Mouse (Mus musculus) kidney, adult 2 months (tissue): ENCODE results near the gene Prlh.

ENCODE experiments used
- CTCF ChIP-seq: fragments of 200-500 bp; conservative IDR thresholded peaks from 2 replicates; pipeline ENCODE4 v1.5.1; 2011; ENCODE audit warnings: low read depth, mild to moderate bottlenecking, control low read depth, low read length, moderate library complexity, mixed read lengths; ENCODE audit not compliant: insufficient read depth, insufficient read length
- POLR2A ChIP-seq: fragments of 200-500 bp; IDR thresholded peaks from one replicate; pipeline ENCODE4 v1.6.1; 2011; ENCODE audit warnings: low read depth, low read length, control low read depth

GRCm38 (mm10) chr1:90981346-90981745 is 28.4 kb downstream of the Prlh start:
- no peak for TF ChIP-seq POLR2A
- no peak for TF ChIP-seq CTCF
